Mouse (Mus musculus) embryo, embryonic 10 days (tissue): Measurements from ENCODE around the gene Atl2.

Experiments
- DNase-seq: peaks from one replicate; pipeline ENCODE4 v3.0.0-alpha.2; 2015; ENCODE audit warnings: low spot score

The Atl2 gene

GRCm38 (mm10) chr17:79898156-79898746 is 2.3 kb upstream of the Atl2 start:
- DNase-seq, result no peak

GRCm38 (mm10) chr17:79897666-79898065 is 1.7 kb upstream of the Atl2 start:
- no peak for DNase-seq

GRCm38 (mm10) chr17:79894971-79895882 is 696 bp downstream of the Atl2 start:
- DNase-seq, result peak; percentile 75

GRCm38 (mm10) chr17:79894054-79894453 is 1.9 kb downstream of the Atl2 start:
- no peak for DNase-seq

- DNase-seq, result peak; percentile 47
Measured at GRCm38 (mm10) chr17:79891944-79892343, 4.0 kb downstream of the Atl2 start.

- DNase-seq, result no peak
Measured at GRCm38 (mm10) chr17:79887926-79888325, 8.0 kb downstream of the Atl2 start.

- DNase-seq, result peak; percentile 64
Measured at GRCm38 (mm10) chr17:79883198-79883597, 12.7 kb downstream of the Atl2 start.

- no peak for DNase-seq
Measured at GRCm38 (mm10) chr17:79865027-79865426, 30.9 kb downstream of the Atl2 start.

- no peak for DNase-seq
Measured at GRCm38 (mm10) chr17:79864503-79864902, 31.4 kb downstream of the Atl2 start.

- peak; percentile 24 for DNase-seq
Measured at GRCm38 (mm10) chr17:79862038-79862437, 33.9 kb downstream of the Atl2 start.

- DNase-seq, result no peak
Measured at GRCm38 (mm10) chr17:79855533-79855932, 40.4 kb downstream of the Atl2 start.

GRCm38 (mm10) chr17:79848385-79848784 is 47.5 kb downstream of the Atl2 start:
- DNase-seq, result no peak

GRCm38 (mm10) chr17:79846182-79846581 is 49.7 kb downstream of the Atl2 start:
- DNase-seq, result no peak

- DNase-seq, result no peak
Measured at GRCm38 (mm10) chr17:79845695-79846094, 50.2 kb downstream of the Atl2 start.

GRCm38 (mm10) chr17:79840254-79841238 is 55.4 kb downstream of the Atl2 start:
- peak; percentile 85 for DNase-seq

- no peak for DNase-seq
Measured at GRCm38 (mm10) chr17:79836978-79837377, 58.9 kb downstream of the Atl2 start.

GRCm38 (mm10) chr17:79835714-79836373 is 60.1 kb downstream of the Atl2 start:
- DNase-seq, result no peak

- no peak for DNase-seq
Measured at GRCm38 (mm10) chr17:79832284-79832683, 63.6 kb downstream of the Atl2 start.

GRCm38 (mm10) chr17:79826482-79827034 is 69.4 kb downstream of the Atl2 start:
- peak; percentile 23 for DNase-seq

- DNase-seq, result no peak
Measured at GRCm38 (mm10) chr17:79825241-79826030, 70.5 kb downstream of the Atl2 start.
